Mouse (Mus musculus): Measurements from ENCODE around the gene Ifitm7.
"Not testable (repeated sequence)": the region's sequence is repeated elsewhere in the genome, so short reads cannot be mapped to it uniquely, and the experiment has no call there.

DNA sequence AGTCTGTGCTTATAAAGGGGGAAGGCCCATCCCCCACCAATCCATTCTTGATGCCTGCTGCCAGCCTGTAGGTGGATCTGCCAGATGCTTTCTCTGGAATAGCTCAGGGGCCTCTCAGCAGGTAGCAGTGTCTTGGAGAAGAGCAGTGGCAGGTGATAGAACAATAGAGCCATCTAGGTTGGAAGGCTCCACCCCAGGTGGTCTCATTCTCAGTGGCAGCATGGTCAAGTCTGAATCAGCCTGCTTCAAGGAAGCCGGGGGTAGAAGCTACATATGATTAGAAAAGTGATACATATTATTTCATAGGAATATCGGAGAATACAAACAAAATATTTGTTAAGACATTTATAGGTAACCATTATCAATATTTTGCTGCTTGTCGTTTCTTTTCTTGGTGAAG is 5.0 kb downstream of the Ifitm7 start:
- not testable (repeated sequence) for TF ChIP-seq CTCF (IDR thresholded peaks at IDR 0.05; ENCODE audit: borderline replicate concordance, control insufficient read depth, extremely low read depth, insufficient read depth, low read length, poor library complexity); POLR2A (IDR thresholded peaks at IDR 0.05; ENCODE audit: control insufficient read depth, extremely low read depth, insufficient read depth, low read length, poor library complexity)

All from thymus, adult 2 months (tissue).